Mouse (Mus musculus) mesoderm, embryonic 11.5 days (tissue): ENCODE measurements at regions not wholly inside any gene's neighbourhood (a gene's known extent, or its start where the extent isn't known, plus 50 kb on each side); places are given as distances from the start of the nearest gene placed in this dataset.
A peak's percentile ranks its signal among the peaks of the same experiment; 100 is the strongest.

Source experiments
- DNase-seq: peaks from one replicate; pipeline ENCODE4 v3.0.0-alpha.2; 2012; ENCODE audit warnings: low read depth, low spot score

DNA sequence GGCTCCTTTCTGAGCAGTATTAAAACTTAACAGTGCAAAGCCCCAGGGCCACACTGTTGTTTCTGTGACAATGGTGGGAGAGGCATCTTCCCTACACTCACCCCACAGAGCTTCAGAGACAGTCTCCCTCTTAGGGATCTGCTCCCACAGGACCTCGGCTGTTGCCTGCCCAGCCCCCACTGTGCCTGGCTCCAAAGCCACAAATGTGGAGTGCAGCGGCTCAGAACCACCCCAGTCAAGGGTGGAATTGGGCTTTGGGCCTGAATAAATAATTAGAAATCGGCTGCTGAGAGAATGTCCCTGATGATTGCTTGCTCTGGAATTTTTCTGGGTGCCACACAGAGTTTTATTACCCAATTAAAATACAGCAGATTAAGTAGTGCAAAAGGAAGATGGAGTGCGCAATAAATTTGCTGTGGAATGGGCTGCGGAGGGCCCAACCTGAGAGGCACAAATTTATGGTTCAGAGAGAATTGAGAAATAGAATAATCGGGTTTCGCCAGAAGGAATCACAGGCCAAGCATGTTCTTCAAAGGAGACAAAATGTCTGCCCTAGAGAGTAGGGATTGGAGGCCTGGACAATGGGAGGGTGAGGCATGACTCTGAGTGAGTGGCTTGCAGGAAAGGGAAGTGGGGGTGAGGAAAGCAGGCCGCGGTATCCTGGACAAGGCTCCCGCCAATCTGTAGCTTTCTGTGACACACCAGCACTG, 56.4 kb downstream of the Cd24a start:
- DNase-seq: no peak

DNA sequence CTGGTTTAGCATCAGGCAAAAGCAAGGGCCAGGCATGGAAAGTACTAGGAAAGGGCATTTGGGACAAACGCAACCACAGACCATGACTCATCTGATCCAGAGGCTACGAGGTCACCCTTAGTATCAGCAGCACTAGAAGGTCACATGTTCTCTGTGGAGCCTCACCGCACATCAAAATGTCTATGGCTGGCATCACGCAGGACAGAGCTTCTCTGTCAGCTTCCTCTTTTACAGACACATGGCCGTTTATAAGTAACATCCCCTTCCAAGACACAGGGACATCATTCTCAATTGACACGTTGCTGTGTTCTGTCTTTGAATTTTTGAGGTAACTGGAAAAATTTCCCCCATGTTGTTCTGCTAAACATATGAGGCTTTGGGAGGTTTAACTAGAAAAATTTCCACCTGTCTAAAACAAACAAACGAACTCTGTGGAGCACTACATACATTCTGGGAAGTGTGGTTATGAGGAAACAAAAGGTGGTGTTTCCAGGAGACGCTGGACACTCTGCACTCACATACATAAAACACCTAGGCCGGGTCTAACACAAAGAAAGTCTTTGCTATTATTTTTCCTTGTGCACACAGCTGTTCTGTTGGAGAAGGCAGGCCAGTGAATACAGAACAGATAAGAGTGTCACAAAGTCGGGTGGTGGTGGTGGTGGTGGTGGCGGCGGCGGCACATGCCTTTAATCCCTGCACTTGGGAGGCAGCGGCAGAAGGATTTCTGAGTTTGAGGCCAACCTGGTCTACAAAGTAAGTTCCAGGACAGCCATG, 63.3 kb downstream of the Cd24a start:
- DNase-seq: no peak

DNA sequence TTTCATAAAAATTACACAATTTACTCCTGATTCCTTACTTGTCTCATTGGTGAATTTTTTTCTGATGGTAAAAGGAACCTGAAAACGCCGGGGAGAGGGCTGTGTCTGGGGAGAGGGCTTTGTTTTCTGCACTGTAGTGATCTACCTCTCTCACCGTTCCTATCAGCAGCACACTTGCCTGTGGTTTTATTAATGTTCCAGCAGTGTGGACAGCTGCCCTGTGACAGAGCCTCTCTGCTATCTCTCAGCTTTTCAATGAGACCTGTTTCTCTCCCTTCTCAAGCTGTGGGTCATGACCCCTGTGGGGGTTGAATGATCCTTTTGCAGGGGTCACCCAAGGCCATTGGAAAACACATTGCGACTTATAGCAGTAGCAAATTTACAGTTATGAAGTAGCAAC, 68.2 kb downstream of the Cd24a start:
- no peak for DNase-seq

DNA sequence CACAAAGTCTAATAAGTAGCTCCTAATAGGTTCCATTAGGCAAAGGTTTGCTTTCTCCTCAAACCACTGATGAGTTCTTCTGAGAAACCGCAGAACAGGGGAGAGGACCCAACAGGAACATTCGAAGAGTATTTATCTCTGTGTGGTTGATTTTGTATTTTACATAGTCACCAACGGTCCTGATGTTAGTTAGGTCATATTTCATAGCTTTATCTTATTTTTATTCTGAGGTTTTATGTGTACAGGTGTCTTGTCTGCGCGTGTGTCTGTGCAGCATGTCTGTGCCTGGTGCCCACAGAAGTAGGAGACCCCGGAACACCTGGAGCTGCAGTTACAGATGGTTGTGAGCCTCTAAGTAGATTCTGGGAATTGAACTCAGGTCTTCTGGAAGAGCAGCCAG, 68.9 kb downstream of the Cd24a start:
- no peak for DNase-seq

DNA sequence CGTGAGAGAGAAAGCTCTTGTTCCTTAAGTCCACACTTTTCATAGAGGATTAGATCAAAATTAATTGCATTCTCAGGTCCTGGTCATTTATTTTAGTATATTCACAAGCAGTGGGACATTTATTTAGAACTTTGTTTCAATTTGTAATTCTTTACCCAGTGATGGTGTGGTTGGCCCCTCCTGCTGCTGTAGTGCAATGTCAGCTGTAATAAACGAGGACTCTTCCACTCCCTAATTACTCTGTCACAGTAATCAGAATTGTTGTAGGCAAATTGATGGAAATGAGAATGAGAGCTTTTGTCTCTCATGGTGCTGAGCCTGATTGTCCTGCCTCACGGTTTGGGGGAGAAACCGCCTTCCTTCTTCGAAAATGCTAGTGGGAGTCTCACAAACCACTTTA, 70.1 kb downstream of the Cd24a start:
- DNase-seq: no peak

DNA sequence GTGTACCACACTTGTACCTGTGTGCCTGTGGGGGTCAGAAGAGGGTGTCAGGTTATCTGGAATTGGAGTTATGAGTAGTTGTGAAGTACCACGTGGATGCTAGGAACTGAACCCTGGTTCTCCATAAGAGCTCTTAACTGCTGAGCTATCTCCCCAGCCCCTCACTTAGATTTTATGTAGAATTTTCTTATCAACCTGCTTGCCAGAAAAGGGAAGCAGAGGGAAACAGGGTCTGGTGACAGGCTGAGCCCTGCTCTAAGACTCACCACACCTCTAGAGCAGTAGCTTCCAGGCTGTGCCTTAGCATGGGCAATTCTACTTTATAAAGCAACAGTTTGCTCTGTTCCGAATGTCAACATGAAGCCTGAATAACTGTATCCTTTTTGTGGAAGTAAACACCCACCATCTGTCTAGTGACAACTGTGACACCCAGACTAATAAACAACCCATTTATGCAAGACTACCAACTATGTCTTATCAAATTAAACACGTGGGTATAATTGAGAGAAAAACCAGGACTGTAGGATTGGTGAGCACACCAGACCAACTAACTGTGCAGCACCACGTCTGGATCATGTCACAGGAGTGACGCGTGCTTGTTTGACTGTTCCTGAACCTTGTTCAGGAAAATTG, 70.8 kb downstream of the Cd24a start:
- DNase-seq: no peak

DNA sequence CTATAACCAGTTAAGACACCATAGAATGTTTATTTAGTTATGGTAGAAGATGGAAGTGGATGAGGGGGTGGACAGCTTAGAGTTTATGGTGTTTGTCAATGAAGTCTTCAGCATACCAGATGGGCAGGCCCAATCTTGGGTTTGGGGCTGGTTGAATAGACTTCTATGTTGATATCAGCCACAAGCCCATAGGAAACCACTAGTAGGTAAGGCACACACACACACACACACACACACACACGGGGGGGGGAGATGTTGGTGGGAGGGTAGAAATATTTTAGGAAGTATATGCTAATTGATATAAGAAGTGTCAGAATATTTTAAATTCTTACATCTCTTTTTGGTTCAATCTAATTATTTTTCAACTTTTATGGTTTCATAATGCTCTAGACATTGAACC, 72.4 kb downstream of the Cd24a start:
- no peak for DNase-seq

DNA sequence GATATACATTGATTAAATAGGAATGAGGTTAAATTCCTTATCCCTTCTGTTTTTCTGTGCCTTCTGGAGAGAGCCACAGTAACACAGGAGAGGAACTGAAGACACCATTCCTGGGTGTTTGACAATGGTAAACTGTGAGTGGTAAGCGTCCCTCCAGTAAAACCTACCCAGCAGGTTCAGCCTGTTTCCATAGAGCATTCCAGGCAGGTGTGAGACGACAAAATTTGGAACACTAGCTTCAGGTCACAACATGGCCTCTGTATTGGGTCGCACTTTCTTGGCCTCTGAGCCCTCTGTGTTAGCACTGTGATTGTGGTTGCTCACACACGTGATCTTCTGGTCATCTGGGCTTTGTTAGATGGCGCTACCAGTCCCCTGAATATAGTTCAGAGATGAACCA, 73.4 kb downstream of the Cd24a start:
- DNase-seq: no peak

DNA sequence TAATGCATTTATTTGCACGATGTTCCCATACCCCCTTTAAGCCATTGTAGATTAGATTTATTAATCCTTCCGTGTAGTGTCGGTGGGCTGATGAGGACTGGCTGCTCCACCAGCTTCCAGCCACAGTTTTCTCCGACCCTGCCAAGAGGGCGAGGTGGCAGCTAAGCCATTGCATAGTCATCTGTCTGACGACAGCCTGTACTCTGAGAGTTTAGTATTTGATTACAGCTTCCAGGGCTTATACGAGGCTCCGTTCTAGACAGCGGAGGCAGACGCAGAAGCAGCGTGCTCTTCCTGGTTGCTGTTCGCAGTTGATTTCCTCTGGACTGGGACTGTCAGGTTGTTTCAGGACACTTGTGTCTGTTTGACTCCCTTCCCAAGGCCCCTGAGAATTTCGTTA, 73.8 kb downstream of the Cd24a start:
- no peak for DNase-seq

DNA sequence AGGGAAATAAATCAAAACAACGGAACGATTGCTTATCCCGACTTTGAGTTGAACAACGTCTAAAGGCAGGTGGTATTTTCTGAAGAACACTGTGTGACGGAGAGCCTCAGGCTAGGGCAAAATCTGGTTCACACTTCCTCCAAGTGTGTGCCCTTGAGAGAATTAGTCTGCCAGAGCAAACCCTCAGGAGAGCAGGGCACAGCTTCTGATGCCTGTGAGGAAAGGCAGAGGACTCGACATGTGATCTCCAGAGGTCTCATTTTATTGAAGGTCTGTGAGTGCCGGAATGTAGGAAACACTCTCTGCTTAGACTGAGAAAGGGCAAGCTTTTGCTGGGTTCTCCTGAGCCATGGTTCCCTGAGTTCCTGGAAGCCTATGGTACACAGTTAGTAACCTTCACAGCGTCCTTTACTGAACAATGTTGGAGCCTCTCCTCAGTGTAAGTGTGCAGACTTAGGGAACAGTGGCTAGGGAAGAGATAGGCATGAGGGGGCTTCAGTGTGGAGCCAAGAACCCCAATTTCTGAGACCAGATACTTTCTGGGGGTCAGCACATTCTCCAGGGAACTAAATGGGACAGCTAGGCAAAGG, 77.1 kb downstream of the Cd24a start:
- no peak for DNase-seq

DNA sequence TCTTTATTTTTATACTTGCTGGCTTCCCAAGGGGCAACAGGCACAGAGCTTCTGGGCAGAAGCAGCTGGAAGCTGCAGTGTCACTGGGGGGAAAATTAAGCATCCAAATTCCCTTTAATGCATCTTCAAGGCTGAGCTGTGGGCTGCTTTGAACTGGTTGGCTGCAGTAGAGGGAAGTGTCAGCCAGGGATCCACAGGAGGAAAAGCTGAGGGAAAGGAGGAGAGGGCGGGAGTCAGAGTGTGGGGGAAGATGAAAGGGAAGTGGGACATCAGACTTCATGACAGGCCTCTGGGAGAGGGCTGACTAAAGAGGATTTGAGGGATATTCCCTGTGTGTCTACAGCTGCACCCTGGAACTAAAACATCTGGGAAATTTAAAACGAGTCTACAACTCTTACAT, 77.6 kb downstream of the Cd24a start:
- peak; percentile 31 for DNase-seq

DNA sequence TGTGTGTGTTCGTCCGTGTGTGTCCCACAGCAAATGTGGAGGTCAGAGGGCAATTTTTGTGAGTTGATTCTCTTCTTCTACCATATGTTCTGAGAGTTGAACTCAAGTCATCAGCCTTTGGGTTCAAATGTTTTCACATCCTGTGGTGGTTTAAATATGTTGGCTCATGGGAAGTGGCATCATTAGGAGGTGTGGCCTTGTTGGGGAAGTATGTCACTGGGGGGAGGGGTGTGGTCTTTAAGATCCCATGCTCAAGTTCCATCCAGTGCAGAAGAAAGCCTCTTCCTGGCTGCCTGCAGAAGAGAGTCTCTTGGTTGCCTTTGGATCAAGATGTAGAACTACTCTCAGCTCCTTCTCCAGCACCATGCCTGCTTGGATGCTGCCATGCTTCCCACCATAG, 78.1 kb downstream of the Cd24a start:
- no peak for DNase-seq

DNA sequence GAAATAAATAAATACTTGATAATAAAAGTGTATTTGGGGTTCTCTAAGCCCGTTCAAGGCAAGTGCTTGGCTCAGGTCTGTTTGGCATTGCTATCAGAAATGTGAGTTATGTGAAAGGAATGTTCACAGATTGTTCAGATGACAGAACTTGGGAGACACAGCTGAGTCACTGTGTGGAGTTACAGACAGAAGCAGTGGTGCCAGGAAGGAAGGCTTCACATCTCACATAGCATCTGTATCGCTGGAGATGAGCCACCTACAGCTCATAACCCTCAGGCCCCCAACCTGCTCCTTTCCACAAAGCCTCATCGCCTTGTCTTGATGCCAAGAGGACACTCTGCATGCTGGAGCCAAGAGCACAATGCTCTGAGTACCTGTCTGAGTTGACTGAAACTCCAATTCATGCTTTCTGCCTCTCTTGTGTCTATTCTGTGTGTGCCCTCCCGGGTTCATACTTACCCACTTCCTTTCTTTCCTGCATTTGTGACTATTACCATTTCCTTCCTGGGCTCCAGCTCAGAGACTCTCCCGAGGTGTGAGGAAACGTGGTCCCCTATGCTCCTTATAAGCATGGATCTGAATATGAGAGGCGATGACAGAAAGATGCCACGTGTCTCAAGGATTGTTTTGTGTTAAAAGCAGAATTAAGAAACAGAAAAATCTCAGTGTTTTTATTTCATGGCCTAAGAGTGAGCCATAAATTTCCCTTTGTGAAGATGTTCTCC, 79.6 kb downstream of the Cd24a start:
- DNase-seq: no peak

DNA sequence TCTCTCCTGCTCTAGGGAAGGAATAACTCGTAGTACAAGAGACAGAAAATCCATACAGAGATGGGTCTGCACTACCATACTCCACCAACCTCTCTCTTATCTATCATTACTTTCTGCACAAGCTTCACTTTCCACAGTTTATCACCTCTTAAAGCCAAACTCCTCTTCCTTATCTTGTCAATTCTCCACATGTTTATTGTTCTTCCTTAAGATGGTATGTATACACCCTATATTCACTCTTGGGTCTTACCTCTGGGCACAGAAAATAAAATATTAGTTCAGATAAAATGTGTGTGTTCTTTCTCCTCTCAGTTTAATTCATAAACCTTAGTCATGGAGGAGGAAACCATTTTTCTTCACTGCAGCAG, 80.1 kb downstream of the Cd24a start:
- DNase-seq: no peak

DNA sequence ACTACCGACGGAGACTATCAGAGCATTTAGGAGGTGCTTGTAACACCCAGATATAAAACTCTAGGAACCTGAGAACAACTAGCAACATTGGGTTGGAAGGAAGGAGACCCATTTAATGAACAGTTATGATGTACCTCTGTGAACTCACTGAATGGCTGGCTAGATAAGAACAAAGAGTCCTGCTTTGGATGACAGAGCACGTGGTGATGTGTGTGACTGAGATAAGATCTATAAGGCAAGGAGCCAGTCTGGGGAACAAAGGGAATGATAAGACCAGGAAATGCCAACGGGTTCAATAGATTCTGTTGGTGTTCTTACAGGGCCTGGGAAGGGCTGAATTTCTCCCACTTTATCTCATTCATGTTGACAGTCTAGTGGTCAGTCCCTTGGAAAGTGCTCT, 86.8 kb downstream of the Cd24a start:
- DNase-seq: no peak

DNA sequence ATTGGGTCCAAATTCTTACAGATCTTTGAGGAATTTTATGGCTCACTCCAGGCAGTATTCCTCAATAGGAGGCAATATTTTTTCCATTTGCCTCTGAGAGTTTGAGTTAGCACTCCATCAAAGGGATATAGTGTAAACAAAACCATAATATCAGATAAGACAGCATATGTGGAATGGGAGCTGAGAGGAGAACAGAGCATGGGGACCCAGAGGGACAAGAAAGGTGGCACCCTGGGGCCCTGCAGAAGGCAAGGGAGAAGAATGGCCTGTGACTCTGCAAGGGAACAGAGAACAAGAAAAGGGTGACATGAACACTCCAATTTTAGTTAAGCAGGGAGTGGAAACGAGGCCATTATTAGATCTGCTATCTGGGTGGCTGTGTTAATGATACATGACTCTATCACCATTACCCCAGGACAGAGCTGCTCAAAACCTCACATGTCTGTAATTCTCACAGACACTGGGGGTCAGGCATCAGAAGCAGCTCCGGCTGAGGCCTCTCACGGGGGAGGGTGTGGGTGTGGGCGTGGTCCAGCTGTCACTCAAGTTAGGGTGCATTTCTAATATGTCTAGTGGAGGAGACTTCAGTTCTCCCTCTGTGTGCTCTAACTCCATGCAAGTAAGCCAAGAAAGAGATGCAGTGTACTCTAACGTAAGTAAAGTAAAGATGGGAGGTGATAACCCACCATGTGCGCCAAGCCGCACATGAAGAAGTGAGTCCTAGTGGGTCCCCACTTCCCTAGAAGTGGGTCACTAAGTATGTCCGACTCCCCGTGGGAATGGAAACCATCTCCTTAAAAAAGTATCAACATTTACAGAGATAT, 88.4 kb downstream of the Cd24a start:
- no peak for DNase-seq

DNA sequence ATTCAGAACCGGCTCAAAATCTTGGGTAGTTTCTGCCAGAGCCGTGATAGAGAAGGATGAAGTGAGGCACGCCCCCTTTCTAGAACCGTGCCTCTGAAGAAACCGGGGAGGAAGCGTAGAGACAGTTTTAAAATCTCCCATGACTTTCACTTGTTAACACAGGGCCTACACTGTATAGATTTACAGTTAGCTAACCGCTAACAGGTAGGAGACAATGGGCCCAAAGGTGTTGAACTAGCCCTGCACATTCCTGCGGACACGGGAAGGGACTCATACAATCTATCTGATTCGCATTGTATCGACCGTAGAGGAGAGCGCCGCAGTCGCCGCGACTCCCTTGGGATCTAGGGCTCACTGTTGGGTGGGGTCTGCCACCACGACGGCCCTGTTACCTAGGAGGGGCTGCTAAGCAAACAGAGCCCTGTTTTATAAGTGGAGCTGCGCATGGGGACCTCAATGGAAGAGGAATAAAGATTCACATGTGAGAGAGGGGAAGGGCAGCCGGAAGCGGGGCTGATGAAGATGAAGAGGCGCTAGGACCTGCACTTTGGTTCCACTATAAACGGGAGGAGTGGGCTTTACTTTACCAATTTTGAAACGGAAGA, 89.1 kb downstream of the Cd24a start:
- no peak for DNase-seq

DNA sequence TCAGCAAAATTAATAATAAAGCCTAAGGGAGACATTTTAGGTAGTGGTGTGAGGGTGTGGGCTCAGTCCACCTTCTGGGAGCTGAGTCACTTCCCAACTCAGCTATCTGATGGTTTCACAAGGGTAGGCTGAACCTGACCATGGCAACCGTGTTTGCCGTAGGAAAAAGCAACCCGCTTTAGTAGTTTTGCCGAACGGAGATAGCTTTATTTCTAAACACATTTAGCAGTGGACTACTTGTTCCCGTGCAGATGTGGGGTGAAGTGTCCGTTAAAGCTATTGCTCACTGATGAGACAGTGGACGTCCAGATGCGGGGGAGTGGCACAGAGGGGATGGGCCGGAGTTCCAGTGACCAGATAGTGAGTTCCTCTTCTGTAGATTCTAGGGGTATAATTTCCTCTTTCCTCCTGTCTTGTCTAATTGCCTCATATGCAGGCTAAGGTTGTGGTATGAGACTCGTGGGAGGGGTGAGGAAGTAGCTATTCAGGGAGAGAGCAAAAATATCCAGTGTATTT, 89.7 kb downstream of the Cd24a start:
- DNase-seq: no peak

DNA sequence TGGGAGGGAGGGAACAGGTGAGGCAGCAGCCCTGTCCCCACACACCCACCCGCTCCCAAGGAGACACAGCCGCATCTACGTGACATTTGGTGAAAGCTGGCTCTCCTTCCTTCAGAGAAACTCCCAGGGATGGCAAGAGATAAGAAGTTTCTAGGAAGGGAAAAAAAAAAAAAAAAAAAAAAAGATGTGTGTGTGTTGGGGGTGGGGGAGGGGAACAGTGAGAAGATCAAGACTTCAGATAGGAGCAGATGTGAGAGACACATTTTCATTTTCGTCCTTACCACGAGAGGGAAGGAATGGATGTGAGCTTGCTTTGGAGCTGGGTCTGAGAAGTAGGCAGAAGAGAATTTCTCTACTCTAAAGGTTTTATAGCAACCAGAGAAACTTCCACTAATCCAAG, 91.4 kb downstream of the Cd24a start:
- no peak for DNase-seq

DNA sequence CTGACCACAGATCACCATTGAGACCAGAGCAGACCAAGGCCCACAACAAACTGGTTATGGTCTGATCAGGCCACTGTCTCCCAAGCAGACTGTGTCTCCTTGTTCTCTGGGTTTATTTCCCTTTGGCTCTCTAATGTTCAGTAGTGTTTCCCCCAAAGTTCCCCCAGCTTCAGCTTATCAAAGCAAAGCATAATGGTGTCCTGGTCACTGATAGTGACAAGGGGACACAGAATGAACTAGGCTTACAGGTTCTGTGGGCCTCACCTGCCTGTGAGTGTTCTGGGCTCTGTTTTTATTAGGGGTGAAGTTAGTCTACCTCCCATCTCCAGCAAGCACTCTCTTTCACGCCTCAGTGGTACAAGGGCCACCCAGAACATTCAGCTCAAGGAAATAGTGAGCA, 92.7 kb downstream of the Cd24a start:
- DNase-seq: no peak
